Mouse (Mus musculus): ENCODE measurements around the gene Lhx1.

Lhx1 gene

GRCm38 (mm10) chr11:84525421-84526274 lies at the start of gene Lhx1:
Gene Lhx1, minus strand, starts transcription at chr11:84525535.
- DNase-seq (ENCODE audit: low read depth), result no peak

- DNase-seq (ENCODE audit: low read depth), result no peak
Observed at GRCm38 (mm10) chr11:84574834-84575233, 49.5 kb upstream of the Lhx1 start.

- DNase-seq (ENCODE audit: low read depth), result no peak
Observed at GRCm38 (mm10) chr11:84573637-84574036, 48.3 kb upstream of the Lhx1 start.

- no peak for DNase-seq (ENCODE audit: low read depth)
Observed at GRCm38 (mm10) chr11:84570812-84571211, 45.5 kb upstream of the Lhx1 start.

GRCm38 (mm10) chr11:84570392-84570791 lies 45.1 kb upstream of the Lhx1 start:
- DNase-seq (ENCODE audit: low read depth), result no peak

GRCm38 (mm10) chr11:84569052-84569751 lies 43.9 kb upstream of the Lhx1 start:
- DNase-seq (ENCODE audit: low read depth), result no peak

- DNase-seq (ENCODE audit: low read depth), result no peak
Observed at GRCm38 (mm10) chr11:84568482-84568881, 43.1 kb upstream of the Lhx1 start.

- DNase-seq (ENCODE audit: low read depth), result no peak
Observed at GRCm38 (mm10) chr11:84566691-84567090, 41.4 kb upstream of the Lhx1 start.

GRCm38 (mm10) chr11:84565224-84565623 lies 39.9 kb upstream of the Lhx1 start:
- no peak for DNase-seq (ENCODE audit: low read depth)

- no peak for DNase-seq (ENCODE audit: low read depth)
Observed at GRCm38 (mm10) chr11:84563360-84563759, 38.0 kb upstream of the Lhx1 start.

- no peak for DNase-seq (ENCODE audit: low read depth)
Observed at GRCm38 (mm10) chr11:84562758-84563347, 37.5 kb upstream of the Lhx1 start.

- no peak for DNase-seq (ENCODE audit: low read depth)
Observed at GRCm38 (mm10) chr11:84561546-84561945, 36.2 kb upstream of the Lhx1 start.

GRCm38 (mm10) chr11:84553821-84554450 lies 28.6 kb upstream of the Lhx1 start:
- no peak for DNase-seq (ENCODE audit: low read depth)

GRCm38 (mm10) chr11:84551296-84551695 lies 26.0 kb upstream of the Lhx1 start:
- no peak for DNase-seq (ENCODE audit: low read depth)

GRCm38 (mm10) chr11:84549258-84549791 lies 24.0 kb upstream of the Lhx1 start:
- no peak for DNase-seq (ENCODE audit: low read depth)

- DNase-seq (ENCODE audit: low read depth), result no peak
Observed at GRCm38 (mm10) chr11:84548293-84548692, 23.0 kb upstream of the Lhx1 start.

GRCm38 (mm10) chr11:84539981-84540380 lies 14.6 kb upstream of the Lhx1 start:
- DNase-seq (ENCODE audit: low read depth), result no peak

- no peak for DNase-seq (ENCODE audit: low read depth)
Observed at GRCm38 (mm10) chr11:84529797-84530703, 4.7 kb upstream of the Lhx1 start.

GRCm38 (mm10) chr11:84529143-84529755 lies 3.9 kb upstream of the Lhx1 start:
- DNase-seq (ENCODE audit: low read depth), result no peak

- no peak for DNase-seq (ENCODE audit: low read depth)
Observed at GRCm38 (mm10) chr11:84526976-84527860, 1.9 kb upstream of the Lhx1 start.

Measured in 416B (cell line).